Mouse (Mus musculus) v-Abl transformed pro-B cells (cell line): Measurements from ENCODE around the gene Adprhl2.

Experiments used
- in situ Hi-C, 2 experiments: fragments of 400-800 bp; cut with MboI; formaldehyde crosslinking; loops; one replicate each; pipeline ENCODE4 v1.15.1; 2025; ENCODE audit not compliant: unreplicated experiment in 2 of 2

The Adprhl2 gene

DNA sequence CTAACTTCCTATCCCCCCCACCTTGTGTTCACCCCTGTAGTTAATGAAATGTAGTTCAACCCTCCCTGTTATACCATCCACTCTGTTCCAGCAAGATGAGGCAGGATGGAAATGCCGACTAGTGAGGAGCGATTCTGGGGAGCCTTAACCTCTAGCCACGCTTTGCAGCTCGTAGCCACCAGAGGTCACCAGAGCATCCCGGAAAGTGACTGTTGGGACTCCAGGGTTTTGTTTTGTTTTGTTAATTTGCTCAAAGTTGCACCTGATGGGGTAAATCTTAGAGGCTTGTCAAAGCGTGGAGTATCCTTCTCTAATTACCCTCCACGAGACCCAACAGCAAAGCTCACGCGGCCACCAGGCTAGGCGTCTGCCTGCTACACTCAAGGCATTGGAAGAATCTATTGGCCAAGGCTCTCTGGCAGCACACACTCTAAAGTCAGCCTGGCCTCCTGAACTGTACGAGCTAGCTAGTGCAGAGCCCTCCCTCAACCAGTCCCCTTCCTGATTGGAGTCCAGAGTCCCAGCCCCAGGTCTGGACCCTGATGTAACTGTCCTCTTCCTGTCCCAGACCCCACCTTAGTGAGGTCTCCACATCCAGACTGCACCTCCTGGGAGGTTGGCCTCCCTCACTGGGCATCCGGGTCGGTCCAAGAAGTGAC, 43.5 kb downstream of the Adprhl2 start:
- in situ Hi-C loops = no loop called here

DNA sequence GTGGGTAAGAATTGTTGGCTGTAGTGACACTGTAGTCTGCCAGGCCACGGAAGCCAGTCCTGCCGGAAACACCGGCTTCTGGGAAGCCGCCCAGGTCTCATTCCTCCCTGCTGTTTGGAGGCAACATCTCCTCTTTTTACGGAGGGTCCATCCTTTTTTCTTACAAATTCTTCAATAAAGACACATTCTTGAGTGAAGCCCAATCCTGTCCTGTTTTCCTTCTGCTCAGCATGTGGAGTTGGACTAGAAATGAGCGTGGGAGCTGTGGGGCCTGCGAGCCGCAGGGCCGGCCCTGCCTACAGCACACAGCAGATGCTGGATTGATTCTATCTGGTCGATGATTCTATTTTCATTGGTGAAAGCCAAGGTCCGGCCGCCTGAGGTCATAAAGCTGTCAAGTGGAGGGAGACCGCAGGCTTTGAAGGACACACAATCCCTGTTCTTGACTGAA, 45.8 kb downstream of the Adprhl2 start:
- in situ Hi-C loops = no loop called here

DNA sequence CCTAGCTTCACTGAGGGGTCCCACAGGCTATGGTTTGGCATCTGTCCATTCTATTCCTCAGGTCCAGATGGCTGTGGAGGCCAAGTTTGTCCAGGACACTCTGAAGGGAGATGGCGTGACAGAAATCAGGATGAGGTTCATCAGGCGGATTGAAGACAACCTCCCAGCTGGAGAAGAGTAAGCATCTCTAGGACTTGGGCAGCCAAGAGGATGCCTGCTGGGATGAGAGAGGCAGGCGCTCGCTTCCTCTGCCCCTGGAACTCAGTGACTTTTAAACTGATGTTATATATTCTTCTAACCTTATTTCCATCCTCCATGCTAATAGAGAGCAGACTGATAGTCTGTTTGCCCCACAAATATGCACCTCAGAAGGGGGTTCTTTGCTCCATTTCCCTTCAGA, 46.4 kb downstream of the Adprhl2 start:
- in situ Hi-C loops = no loop called here

DNA sequence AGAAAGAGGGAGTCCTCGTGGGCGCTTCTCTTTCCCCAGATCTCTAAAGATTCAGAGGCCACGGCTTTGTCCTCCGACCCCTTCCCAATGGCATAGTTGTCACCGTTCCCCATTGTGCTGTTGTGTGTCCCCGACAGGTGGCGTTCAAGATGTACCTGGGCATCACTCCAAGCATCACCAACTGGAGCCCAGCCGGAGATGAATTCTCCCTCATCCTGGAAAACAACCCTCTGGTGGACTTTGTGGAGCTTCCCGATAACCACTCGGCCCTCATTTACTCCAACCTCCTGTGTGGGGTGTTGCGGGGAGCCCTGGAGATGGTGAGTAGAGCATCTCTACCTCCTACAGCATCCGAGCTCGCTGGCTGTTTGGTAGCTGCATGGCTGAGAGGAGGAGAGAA, 47.8 kb downstream of the Adprhl2 start:
- in situ Hi-C loops = loop anchor here in 1 of 2 experiments (5.0 to 25.0 kb wide), 2 partner anchors 34 to 186 kb away; partner anchors contain the start of gene Lsm10

DNA sequence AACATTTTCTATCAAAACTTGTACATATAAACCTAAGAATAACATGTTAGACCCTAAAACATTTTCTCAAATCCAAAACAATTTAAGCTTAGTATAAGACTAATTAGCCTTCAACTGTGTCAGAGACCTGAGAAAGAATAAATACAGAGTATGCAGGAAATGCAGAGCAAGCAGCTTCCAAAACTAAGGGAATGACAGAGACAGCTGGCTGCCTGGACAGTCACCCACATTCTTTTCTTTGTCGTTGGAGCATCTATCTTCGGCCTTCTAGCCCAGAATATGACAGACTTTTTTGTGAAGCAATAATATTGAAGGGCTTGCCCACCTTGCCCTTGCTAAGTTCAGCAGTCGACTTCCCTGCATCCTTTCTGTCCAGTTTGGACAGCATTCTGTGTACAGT, 52.2 kb downstream of the Adprhl2 start:
- in situ Hi-C loops = loop anchor here in 1 of 2 experiments (25.0 kb wide), 1 partner anchor 182 kb away; the partner anchor contains the start of gene Lsm10
